Mouse (Mus musculus) forebrain, embryonic 11.5 days (tissue): Measurements from ENCODE around the gene Fam192a. TPM values are rescaled to one million over a fixed set of nuclear protein-coding genes. Genes with fewer than 3 reads are reported as not detected.

ENCODE experiments used
- polyA plus RNA-seq: library from polyadenylated mRNA; unstranded; fragments of >200 nt; fragmentation: Nextera tagmentation; extraction: Ambion mirVana; gene quantifications from 2 replicates; pipeline ENCODE4 v1.2.1, GENCODE M21; 2014

Fam192a gene
- polyA plus RNA-seq, 1 experiment from 2014 or later = 108 TPM

Other genes with a start within 250 kb of the Fam192a start
- 52.6 and 56.9 TPM in 2 replicates for gene Herpud1, start 215.6 kb downstream of the Fam192a start, polyA plus RNA-seq
- 0.09 and 0.51 TPM in 2 replicates for gene Nlrc5, start 167.6 kb downstream of the Fam192a start, polyA plus RNA-seq
- 19.9 and 23.1 TPM in 2 replicates for gene Cpne2, start 69.0 kb downstream of the Fam192a start, polyA plus RNA-seq
- gene Rspry1, start 60 bp downstream of the Fam192a start, polyA plus RNA-seq = 53.4 and 55.2 TPM in 2 replicates
- gene Arl2bp, start 64.6 kb upstream of the Fam192a start, polyA plus RNA-seq = 82.3 and 89.1 TPM in 2 replicates
- gene Pllp, start 94.3 kb upstream of the Fam192a start, polyA plus RNA-seq = 0.60 and 0.96 TPM in 2 replicates
- gene Ccl22, start 143.6 kb upstream of the Fam192a start, polyA plus RNA-seq = not detected in 2 replicates
- 8.8 and 9.4 TPM in 2 replicates for gene Cx3cl1, start 170.0 kb upstream of the Fam192a start, polyA plus RNA-seq
- not detected in 2 replicates for gene Ccl17, start 208.5 kb upstream of the Fam192a start, polyA plus RNA-seq
- gene Coq9, start 236.3 kb upstream of the Fam192a start, polyA plus RNA-seq = 53.7 and 60.5 TPM in 2 replicates
- gene Ciapin1, start 236.4 kb upstream of the Fam192a start, polyA plus RNA-seq = 144 and 152 TPM in 2 replicates